Mouse (Mus musculus): ENCODE measurements around the gene H2-M10.6.

DNA sequence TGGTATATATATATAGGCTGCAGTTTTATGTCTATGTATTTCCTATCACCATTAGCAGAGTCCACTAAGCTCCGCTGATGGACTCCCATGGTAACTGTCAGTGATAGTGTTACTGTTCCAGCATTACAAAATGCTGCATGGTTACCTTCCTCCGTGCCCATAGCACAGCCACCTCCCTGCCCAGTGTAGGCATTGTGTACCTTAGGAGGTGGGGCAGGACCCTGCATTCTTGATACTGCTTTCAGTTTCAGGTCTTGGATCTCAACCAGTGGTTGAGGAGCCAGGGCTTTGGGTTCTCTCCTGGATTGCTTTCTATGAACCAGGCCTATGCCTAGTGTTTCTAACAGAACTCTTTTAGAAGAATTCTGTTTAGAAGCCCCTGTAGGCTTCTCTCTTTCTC lies 38.0 kb downstream of the H2-M10.6 start:
- TF ChIP-seq CTCF (IDR thresholded peaks at IDR 0.05; ENCODE audit: low read depth) (no peak), EP300 (optimal IDR thresholded peaks at IDR 0.05) (no peak)

Data from stomach, postnatal 0 days (tissue).